Mouse (Mus musculus) hindbrain, embryonic 10.5 days (tissue): Measurements from ENCODE around the gene Pcnx3. TPM values are rescaled to one million over a fixed set of nuclear protein-coding genes. Genes with fewer than 3 reads are reported as not detected.
A peak's percentile ranks its signal among the peaks of the same experiment; 100 is the strongest.

Experiments used
- DNase-seq: peaks from one replicate; pipeline ENCODE4 v3.0.0-alpha.2; 2017; ENCODE audit warnings: low spot score
- H3K27ac ChIP-seq: fragments of 300-500 bp; sonication (generic); 2 replicates; pipeline ENCODE4 v1.5.1; 2016; ENCODE audit warnings: mild to moderate bottlenecking, moderate library complexity
- H3K27me3 ChIP-seq: fragments of 300-500 bp; sonication (generic); 2 replicates; pipeline ENCODE4 v1.6.1; 2016; ENCODE audit warnings: mild to moderate bottlenecking; ENCODE audit not compliant: poor library complexity, insufficient read depth, severe bottlenecking
- H3K36me3 ChIP-seq: fragments of 300-500 bp; sonication (generic); 2 replicates; pipeline ENCODE4 v1.6.1; 2016; ENCODE audit warnings: mild to moderate bottlenecking, moderate library complexity
- H3K4me1 ChIP-seq: fragments of 300-500 bp; sonication (generic); replicated peaks from 2 replicates; pipeline ENCODE4 v1.6.1; 2016; ENCODE audit warnings: mild to moderate bottlenecking
- H3K4me3 ChIP-seq: fragments of 300-500 bp; sonication (generic); 2 replicates; pipeline ENCODE4 v1.5.1; 2016; ENCODE audit warnings: mild to moderate bottlenecking, moderate library complexity
- H3K9me3 ChIP-seq: fragments of 300-500 bp; sonication (generic); 2 replicates; pipeline ENCODE4 v1.6.1; 2016; ENCODE audit warnings: mild to moderate bottlenecking, moderate library complexity
- WGBS: fragments of 180-500 bp; shearing (Covaris S2); methylation state at CpG from one replicate; pipeline ENCODE4 v1.1.7; 2016; 5-methylcytosine and 5-hydroxymethylcytosine counted together
- polyA plus RNA-seq: library from polyadenylated mRNA; unstranded; fragments of >200 nt; fragmentation: Nextera tagmentation; extraction: Ambion mirVana; gene quantifications from 2 replicates; pipeline ENCODE4 v1.2.1, GENCODE M21; 2016

Pcnx3 gene
- polyA plus RNA-seq, 1 experiment from 2014 or later, result 30.8 TPM

DNA sequence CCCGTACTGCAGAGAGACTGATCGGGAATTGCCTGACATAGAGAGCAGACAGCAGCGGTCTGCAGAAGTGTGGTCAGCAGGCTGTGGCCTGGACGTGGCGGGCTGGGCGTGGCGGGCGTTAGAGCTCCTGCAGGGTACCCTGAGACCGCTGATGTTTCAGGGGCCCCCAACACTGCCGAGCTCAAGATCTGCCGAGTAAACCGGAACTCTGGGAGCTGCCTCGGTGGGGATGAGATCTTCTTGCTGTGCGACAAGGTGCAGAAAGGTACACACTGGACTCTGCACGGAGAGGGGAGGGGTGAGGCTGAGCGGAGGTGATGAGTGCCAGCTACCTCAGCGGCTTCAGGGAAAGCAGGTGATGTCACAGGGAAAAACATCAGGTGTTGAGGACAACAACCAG lies 47.7 kb downstream of the Pcnx3 start:
- 93% methylated on average over 17 of the region's 17 CpGs for WGBS
- Histone ChIP-seq H3K4me3 (no peak overlapping the region), H3K27me3 (no peaks in the 10 kb centered on the region), H3K27ac (no peak overlapping the region), H3K4me1 (peaks cover 37% of the 10 kb centered on the region), H3K36me3 (peaks cover 72% of the 10 kb centered on the region), H3K9me3 (no peaks in the 10 kb centered on the region)
- no peak for DNase-seq

DNA sequence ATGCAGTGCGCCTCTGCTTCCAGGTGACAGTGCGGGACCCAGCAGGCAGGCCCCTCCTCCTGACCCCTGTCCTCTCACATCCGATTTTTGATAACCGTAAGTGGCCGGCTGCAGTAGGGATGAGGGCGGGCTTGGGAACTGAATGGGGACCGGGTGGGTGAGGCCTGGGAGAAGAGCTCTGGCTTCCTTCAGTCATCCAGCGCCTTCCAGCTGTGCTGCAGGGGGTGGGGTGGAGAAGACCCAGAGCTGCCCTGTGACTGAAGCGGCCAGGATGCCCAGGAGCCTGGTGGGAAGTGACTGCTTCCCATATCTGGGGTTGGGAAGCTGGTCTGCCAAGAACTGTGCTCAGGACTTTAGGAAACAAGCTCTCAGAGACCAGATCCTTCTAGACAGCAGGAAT lies 48.4 kb downstream of the Pcnx3 start:
- Histone ChIP-seq H3K9me3 (no peaks in the 10 kb centered on the region), H3K36me3 (peaks cover 66% of the 10 kb centered on the region), H3K27me3 (no peaks in the 10 kb centered on the region)

DNA sequence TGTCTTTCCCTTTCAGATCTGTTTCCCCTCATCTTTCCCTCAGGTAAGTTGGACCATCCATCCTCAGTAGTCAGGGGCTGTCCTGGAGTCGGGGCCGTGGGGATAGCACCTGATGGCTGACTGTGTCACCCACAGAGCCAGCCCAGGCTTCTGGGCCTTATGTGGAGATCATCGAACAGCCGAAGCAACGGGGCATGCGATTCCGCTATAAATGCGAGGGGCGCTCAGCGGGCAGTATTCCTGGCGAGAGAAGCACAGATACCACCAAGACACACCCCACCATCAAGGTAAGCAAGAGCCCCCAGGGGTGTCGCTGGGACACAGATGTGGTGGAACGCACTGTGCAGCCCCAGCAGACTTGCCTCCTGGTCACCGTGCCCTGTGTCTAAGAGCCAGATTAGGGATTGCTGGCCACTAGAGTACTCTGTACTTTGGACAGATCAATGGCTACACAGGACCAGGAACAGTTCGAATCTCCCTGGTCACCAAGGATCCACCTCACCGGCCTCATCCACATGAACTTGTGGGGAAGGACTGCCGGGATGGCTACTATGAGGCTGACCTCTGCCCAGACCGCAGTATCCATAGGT lies 50.2 kb downstream of the Pcnx3 start:
- DNase-seq, result no peak
- Histone ChIP-seq H3K4me3 (peak overlapping the region; percentile 87), H3K27me3 (no peaks in the 10 kb centered on the region), H3K9me3 (no peaks in the 10 kb centered on the region), H3K4me1 (peaks cover 37% of the 10 kb centered on the region), H3K36me3 (peaks cover 48% of the 10 kb centered on the region), H3K27ac (peak overlapping the region; percentile 97; the same call in 1 of the 2 replicates)
- WGBS, result 92% methylated on average over 18 of the region's 18 CpGs

More for the DNA sequence above, 48.4 kb downstream of the Pcnx3 start:
- DNase-seq, result no peak
- 76% methylated on average over 9 of the region's 9 CpGs for WGBS
- Histone ChIP-seq H3K27ac (no peak overlapping the region), H3K4me1 (peaks cover 37% of the 10 kb centered on the region), H3K4me3 (no peak overlapping the region)

DNA sequence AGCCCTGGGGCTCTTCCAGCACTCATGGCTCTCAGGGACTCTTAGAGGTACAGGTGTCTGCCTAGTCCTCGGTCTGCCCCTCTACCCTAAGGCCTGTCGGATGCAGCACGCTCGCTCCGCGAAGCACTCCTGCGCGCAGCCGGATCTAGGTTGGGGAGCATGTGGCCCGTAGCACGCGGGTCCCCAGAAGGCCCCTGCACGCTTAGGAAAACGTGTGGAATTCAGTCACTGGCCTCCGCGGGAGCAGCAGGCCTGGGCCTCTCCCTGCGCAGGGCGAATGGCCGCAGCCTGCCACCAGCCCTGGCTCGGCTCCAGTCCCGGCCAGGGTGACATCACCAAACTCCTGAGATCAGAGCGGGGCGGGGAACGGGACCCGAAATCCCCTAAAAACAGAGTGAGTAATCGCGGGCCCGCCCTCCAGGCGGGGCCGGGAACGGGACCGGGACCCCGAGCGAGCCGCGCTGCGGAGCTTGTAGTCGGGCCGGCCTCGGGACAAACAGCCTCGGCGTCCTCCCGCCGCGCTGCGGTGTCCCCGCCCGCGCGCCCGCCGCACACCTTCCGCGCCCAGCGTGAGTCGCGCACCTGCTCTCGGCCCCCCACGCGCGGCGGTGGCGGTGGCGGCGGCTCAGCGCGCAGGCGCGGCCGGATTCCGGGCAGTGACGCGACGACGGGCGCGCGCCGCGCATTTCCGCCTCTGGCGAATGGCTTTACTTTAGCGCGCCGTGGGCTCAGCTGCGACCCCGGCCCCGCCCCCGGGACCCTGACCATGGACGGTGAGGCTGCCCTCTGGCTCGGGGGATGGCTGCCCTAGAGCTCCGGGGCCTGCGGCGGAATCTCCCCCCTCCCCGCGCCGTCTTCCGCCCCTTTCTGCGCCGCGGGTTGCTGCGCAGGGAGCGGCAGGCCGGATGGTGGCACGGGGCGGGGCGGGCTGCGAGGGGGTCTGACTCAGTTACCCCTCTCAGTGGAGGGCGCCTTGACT lies 51.4 kb downstream of the Pcnx3 start, which contains the start of gene Rela:
Gene Rela (plus strand): TSS at position 415 of the 979 bp plus-strand sequence.
- Histone ChIP-seq H3K27me3 (no peaks in the 10 kb centered on the region), H3K9me3 (no peaks in the 10 kb centered on the region), H3K4me3 (peak within 1 kb of the TSS; percentile 87), H3K36me3 (peaks cover 37% of the 10 kb centered on the region), H3K4me1 (peaks cover 37% of the 10 kb centered on the region), H3K27ac (peak within 1 kb of the TSS; percentile 97)
- under 1% methylated on average over 108 of the region's 109 CpGs for WGBS
- peak; percentile 86 for DNase-seq

DNA sequence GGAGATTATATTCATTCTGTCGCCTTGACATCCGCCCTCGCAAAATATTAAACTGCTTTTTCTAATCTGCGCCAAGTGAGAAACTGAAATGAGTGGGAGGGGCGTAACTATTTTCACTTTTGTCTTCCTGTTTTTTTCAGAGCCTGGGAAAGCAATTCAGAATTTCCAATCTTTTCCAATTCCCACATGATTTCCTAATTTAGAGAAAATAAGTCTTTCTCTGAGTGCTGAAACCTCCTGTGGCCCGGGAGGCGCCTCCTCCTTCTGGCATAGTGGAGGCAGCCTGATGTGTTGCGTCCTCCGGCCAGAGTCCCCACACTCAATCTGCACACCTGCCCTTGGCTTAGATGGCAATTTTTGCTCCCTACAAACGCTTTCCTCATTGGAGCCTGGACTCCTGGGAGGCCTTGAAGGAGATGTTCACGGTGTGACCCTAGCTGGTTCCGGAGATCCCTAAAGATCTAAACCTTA lies 52.1 kb downstream of the Pcnx3 start:
- 45% methylated on average over 12 of the region's 12 CpGs for WGBS
- DNase-seq, result no peak
- peak overlapping the region; percentile 97 for H3K27ac ChIP-seq
- H3K36me3 ChIP-seq, result peaks cover 30% of the 10 kb centered on the region
- peaks cover 37% of the 10 kb centered on the region for H3K4me1 ChIP-seq
- no peaks in the 10 kb centered on the region for H3K27me3 ChIP-seq
- peak overlapping the region; percentile 87 for H3K4me3 ChIP-seq
- H3K9me3 ChIP-seq, result no peaks in the 10 kb centered on the region

DNA sequence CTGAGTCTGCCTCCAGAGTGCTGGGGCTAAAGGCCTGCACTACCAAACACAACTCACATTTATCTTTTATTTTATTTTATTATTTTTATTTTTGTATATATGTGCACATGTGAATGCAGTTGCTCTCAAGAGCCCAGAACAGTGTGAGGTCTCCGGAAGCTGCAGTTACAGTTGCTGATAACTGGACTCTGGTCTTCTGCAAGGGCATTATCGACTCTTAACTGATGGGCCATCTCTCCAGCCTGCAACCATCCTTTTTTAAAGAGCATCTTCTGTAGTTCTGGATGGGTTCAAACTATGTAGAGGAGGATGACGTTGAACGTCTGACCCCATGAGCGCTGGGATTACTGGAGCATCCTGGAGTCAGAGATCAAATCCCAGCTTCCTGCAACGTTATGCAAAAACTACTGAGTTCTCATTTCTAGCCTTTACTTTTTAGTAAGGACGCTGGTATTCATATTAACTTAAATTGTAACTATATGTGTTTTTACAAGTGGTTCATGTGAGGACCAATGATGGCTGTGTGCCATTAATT lies 52.6 kb downstream of the Pcnx3 start:
- WGBS, result 81% methylated on average over 7 of the region's 7 CpGs
- no peaks in the 10 kb centered on the region for H3K9me3 ChIP-seq
- no peak for DNase-seq
- H3K36me3 ChIP-seq, result peaks cover 25% of the 10 kb centered on the region
- 0 out of 2 replicates have a peak overlapping the region, but pooled peaks have one; percentile 87 for H3K4me3 ChIP-seq
- H3K27me3 ChIP-seq, result no peaks in the 10 kb centered on the region
- no peak overlapping the region for H3K27ac ChIP-seq
- peaks cover 37% of the 10 kb centered on the region for H3K4me1 ChIP-seq

DNA sequence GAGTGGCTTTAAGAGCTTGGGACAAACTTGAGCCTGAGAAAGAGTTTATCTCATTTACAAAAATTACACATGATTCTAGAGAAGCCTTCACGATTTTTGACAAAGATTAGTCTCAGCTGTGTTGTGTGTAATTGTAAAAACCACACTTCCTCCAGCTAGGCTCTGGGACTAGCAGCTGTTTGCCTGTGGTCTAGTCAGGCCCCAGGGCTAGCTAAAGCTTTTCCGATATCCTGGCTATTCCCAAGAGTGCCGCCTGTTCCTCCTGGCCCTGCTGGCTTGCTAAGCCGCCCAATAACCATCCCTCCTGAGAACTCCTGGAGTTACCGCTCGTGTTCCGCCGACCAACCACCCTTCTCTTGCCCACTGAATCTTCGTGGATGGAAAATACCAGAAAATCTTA lies 56.6 kb downstream of the Pcnx3 start:
- H3K36me3 ChIP-seq, result no peaks in the 10 kb centered on the region
- H3K9me3 ChIP-seq, result no peaks in the 10 kb centered on the region
- 77% methylated on average over 9 of the region's 9 CpGs for WGBS
- H3K4me3 ChIP-seq, result no peak overlapping the region
- H3K4me1 ChIP-seq, result peaks cover 12% of the 10 kb centered on the region
- no peak for DNase-seq
- no peaks in the 10 kb centered on the region for H3K27me3 ChIP-seq
- no peak overlapping the region for H3K27ac ChIP-seq

DNA sequence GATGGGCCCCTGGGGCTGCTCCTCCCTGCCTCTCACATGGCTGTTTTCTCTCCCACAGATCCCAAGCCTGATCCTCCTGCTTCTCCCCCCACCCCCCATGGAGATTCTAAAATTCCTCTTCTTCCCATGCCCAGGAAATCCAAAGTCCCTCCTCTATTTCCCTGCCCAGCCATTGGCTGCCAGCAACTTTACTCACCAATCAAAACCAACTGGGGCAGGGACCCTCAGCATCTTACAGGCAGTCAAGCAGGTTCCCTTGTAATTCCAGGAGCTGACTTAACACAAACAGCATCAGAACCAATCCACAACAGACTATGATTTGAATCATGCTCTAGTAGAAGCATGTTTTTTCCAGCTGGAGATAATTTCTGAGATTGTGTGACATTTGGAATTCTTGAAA lies 58.8 kb downstream of the Pcnx3 start:
- H3K36me3 ChIP-seq, result no peaks in the 10 kb centered on the region
- H3K4me3 ChIP-seq, result no peak overlapping the region
- no peaks in the 10 kb centered on the region for H3K9me3 ChIP-seq
- no peak overlapping the region for H3K27ac ChIP-seq
- no peaks in the 10 kb centered on the region for H3K4me1 ChIP-seq
- no peaks in the 10 kb centered on the region for H3K27me3 ChIP-seq
- no peak for DNase-seq

GRCm38 (mm10) chr19:5625311-5625710 lies 63.4 kb downstream of the Pcnx3 start:
- Histone ChIP-seq H3K4me3 (no peak overlapping the region), H3K36me3 (no peaks in the 10 kb centered on the region), H3K27me3 (no peaks in the 10 kb centered on the region), H3K27ac (no peak overlapping the region), H3K9me3 (no peaks in the 10 kb centered on the region), H3K4me1 (no peaks in the 10 kb centered on the region)
- WGBS, result 87% methylated on average over 8 of the region's 8 CpGs
- no peak for DNase-seq

DNA sequence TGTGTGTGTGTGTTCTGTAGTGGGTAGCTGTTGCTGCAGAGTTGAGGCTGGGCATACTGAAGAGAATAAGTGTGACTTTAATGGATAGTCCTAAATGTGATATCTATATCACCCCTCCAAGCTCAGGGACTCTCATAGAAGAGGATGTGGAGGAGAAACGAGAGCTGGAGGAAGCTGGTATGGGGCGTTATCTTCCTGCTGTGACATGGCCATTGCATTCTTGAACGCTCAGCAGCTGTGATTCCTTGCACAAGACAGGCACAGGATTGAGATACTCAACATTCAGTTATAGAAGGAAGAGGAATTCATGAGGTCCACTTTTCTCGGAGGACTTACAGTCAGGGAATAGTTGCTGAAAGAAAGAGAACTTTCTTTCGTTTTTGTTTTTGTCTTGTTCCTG lies 66.8 kb downstream of the Pcnx3 start:
- WGBS, result 86% methylated on average over 5 of the region's 5 CpGs
- DNase-seq, result no peak
- H3K4me3 ChIP-seq, result no peak overlapping the region
- H3K27ac ChIP-seq, result no peak overlapping the region
- no peaks in the 10 kb centered on the region for H3K36me3 ChIP-seq
- 0 out of 2 replicates have a peak, but pooled peaks cover 3% of the 10 kb centered on the region for H3K27me3 ChIP-seq
- no peaks in the 10 kb centered on the region for H3K4me1 ChIP-seq
- no peaks in the 10 kb centered on the region for H3K9me3 ChIP-seq

- Histone ChIP-seq H3K36me3 (no peaks in the 10 kb centered on the region), H3K9me3 (no peaks in the 10 kb centered on the region), H3K4me3 (no peak overlapping the region), H3K27ac (no peak overlapping the region), H3K27me3 (0 out of 2 replicates have a peak, but pooled peaks cover 8% of the 10 kb centered on the region), H3K4me1 (no peaks in the 10 kb centered on the region)
- 91% methylated on average over 4 of the region's 4 CpGs for WGBS
- no peak for DNase-seq
These were observed 68.7 kb downstream of the Pcnx3 start for GRCm38 (mm10) chr19:5620007-5620406.

DNA sequence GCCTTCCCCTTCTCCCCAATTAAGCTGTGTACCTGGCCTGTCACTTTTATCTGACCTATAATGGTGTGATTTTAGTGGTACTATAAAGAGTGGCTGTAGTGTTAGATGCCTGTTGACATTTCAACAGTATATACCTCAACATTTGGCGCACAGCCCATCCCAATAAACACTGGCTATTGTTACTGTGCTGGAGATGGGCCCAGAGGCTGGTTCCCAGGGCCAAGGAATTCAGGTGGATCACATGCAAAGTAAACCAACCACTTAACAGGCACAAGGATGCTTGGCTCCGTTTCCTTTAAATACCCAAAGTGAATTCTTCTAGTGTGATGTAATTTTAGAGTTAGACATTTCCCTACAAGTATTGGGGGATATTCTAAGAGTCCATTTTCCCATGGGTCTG lies 73.8 kb downstream of the Pcnx3 start:
- Histone ChIP-seq H3K4me3 (no peak overlapping the region), H3K27ac (no peak overlapping the region), H3K27me3 (0 out of 2 replicates have a peak, but pooled peaks cover 8% of the 10 kb centered on the region), H3K4me1 (peaks cover 12% of the 10 kb centered on the region), H3K9me3 (no peaks in the 10 kb centered on the region), H3K36me3 (no peaks in the 10 kb centered on the region)
- DNase-seq, result no peak
- 82% methylated on average over 2 of the region's 2 CpGs for WGBS
